Mouse (Mus musculus): ENCODE data around the gene Lrrc74a. TPM values are rescaled to one million over a fixed set of nuclear protein-coding genes. Genes with fewer than 3 reads are reported as not detected.
A peak's percentile ranks its signal among the peaks of the same experiment; 100 is the strongest.

Lrrc74a gene
- polyA plus RNA-seq, 1 experiment, result not detected

- H3K4me1 ChIP-seq, result peaks cover 100% of the 10 kb centered on the region
- peak overlapping the region; percentile 14 for H3K4me3 ChIP-seq (replicated peaks)
- no peaks in the 10 kb centered on the region for H3K9me3 ChIP-seq
- TF ChIP-seq FLI1 (IDR thresholded peaks at IDR 0.05; ENCODE audit: low read length), result no peak
- no peak for TF ChIP-seq GATA1 (IDR thresholded peaks at IDR 0.05; ENCODE audit: borderline replicate concordance, low read length)
- peaks cover 84% of the 10 kb centered on the region for H3K36me3 ChIP-seq (replicated peaks; ENCODE audit: low read length)
- no peaks in the 10 kb centered on the region for H3K27me3 ChIP-seq (replicated peaks)
These were observed 40.8 kb upstream of the Lrrc74a start for GRCm38 (mm10) chr12:86693389-86693788.

GRCm38 (mm10) chr12:86694441-86694840, 39.7 kb upstream of the Lrrc74a start:
- Histone ChIP-seq H3K4me1 (peaks cover 100% of the 10 kb centered on the region), H3K9me3 (no peaks in the 10 kb centered on the region), H3K36me3 (replicated peaks; ENCODE audit: low read length) (peaks cover 84% of the 10 kb centered on the region), H3K4me3 (replicated peaks) (peak overlapping the region; percentile 38), H3K27me3 (replicated peaks) (no peaks in the 10 kb centered on the region)
- no peak for TF ChIP-seq FLI1 (IDR thresholded peaks at IDR 0.05; ENCODE audit: low read length)
- no peak for TF ChIP-seq GATA1 (IDR thresholded peaks at IDR 0.05; ENCODE audit: borderline replicate concordance, low read length)

- Histone ChIP-seq H3K4me3 (replicated peaks) (no peak overlapping the region), H3K4me1 (peaks cover 95% of the 10 kb centered on the region), H3K9me3 (no peaks in the 10 kb centered on the region), H3K27me3 (replicated peaks) (no peaks in the 10 kb centered on the region), H3K36me3 (replicated peaks; ENCODE audit: low read length) (peaks cover 67% of the 10 kb centered on the region)
- TF ChIP-seq GATA1 (IDR thresholded peaks at IDR 0.05; ENCODE audit: borderline replicate concordance, low read length), result no peak
- no peak for TF ChIP-seq FLI1 (IDR thresholded peaks at IDR 0.05; ENCODE audit: low read length)
These were observed 36.2 kb upstream of the Lrrc74a start for GRCm38 (mm10) chr12:86697996-86698395.

- TF ChIP-seq GATA1 (IDR thresholded peaks at IDR 0.05; ENCODE audit: borderline replicate concordance, low read length) (no peak), FLI1 (IDR thresholded peaks at IDR 0.05; ENCODE audit: low read length) (no peak)
- Histone ChIP-seq H3K9me3 (no peaks in the 10 kb centered on the region), H3K4me1 (peaks cover 95% of the 10 kb centered on the region), H3K36me3 (replicated peaks; ENCODE audit: low read length) (peaks cover 70% of the 10 kb centered on the region), H3K4me3 (replicated peaks) (no peak overlapping the region), H3K27me3 (replicated peaks) (no peaks in the 10 kb centered on the region)
These were observed 35.6 kb upstream of the Lrrc74a start for GRCm38 (mm10) chr12:86698537-86698936.

GRCm38 (mm10) chr12:86699965-86700926, 33.9 kb upstream of the Lrrc74a start:
- peaks cover 90% of the 10 kb centered on the region for H3K4me1 ChIP-seq
- H3K27me3 ChIP-seq (replicated peaks), result no peaks in the 10 kb centered on the region
- H3K9me3 ChIP-seq, result no peaks in the 10 kb centered on the region
- H3K4me3 ChIP-seq (replicated peaks), result no peak overlapping the region
- TF ChIP-seq GATA1 (IDR thresholded peaks at IDR 0.05; ENCODE audit: borderline replicate concordance, low read length), result no peak
- no peak for TF ChIP-seq FLI1 (IDR thresholded peaks at IDR 0.05; ENCODE audit: low read length)
- H3K36me3 ChIP-seq (replicated peaks; ENCODE audit: low read length), result peaks cover 72% of the 10 kb centered on the region

- no peak overlapping the region for H3K4me3 ChIP-seq (replicated peaks)
- no peaks in the 10 kb centered on the region for H3K9me3 ChIP-seq
- TF ChIP-seq GATA1 (IDR thresholded peaks at IDR 0.05; ENCODE audit: borderline replicate concordance, low read length) (no peak), FLI1 (IDR thresholded peaks at IDR 0.05; ENCODE audit: low read length) (no peak)
- peaks cover 87% of the 10 kb centered on the region for H3K4me1 ChIP-seq
- H3K36me3 ChIP-seq (replicated peaks; ENCODE audit: low read length), result peaks cover 67% of the 10 kb centered on the region
- no peaks in the 10 kb centered on the region for H3K27me3 ChIP-seq (replicated peaks)
These were observed 33.2 kb upstream of the Lrrc74a start for GRCm38 (mm10) chr12:86700927-86701310.

GRCm38 (mm10) chr12:86701491-86701890, 32.7 kb upstream of the Lrrc74a start:
- H3K4me3 ChIP-seq (replicated peaks), result no peak overlapping the region
- H3K9me3 ChIP-seq, result no peaks in the 10 kb centered on the region
- TF ChIP-seq GATA1 (IDR thresholded peaks at IDR 0.05; ENCODE audit: borderline replicate concordance, low read length) (no peak), FLI1 (IDR thresholded peaks at IDR 0.05; ENCODE audit: low read length) (no peak)
- H3K27me3 ChIP-seq (replicated peaks), result no peaks in the 10 kb centered on the region
- H3K36me3 ChIP-seq (replicated peaks; ENCODE audit: low read length), result peaks cover 62% of the 10 kb centered on the region
- H3K4me1 ChIP-seq, result peaks cover 87% of the 10 kb centered on the region

GRCm38 (mm10) chr12:86702690-86703089, 31.5 kb upstream of the Lrrc74a start:
- Histone ChIP-seq H3K27me3 (replicated peaks) (no peaks in the 10 kb centered on the region), H3K36me3 (replicated peaks; ENCODE audit: low read length) (peaks cover 58% of the 10 kb centered on the region), H3K4me1 (peaks cover 80% of the 10 kb centered on the region), H3K9me3 (no peaks in the 10 kb centered on the region), H3K4me3 (replicated peaks) (no peak overlapping the region)
- TF ChIP-seq FLI1 (IDR thresholded peaks at IDR 0.05; ENCODE audit: low read length) (no peak), GATA1 (IDR thresholded peaks at IDR 0.05; ENCODE audit: borderline replicate concordance, low read length) (no peak)

GRCm38 (mm10) chr12:86705843-86706242, 28.3 kb upstream of the Lrrc74a start:
- Histone ChIP-seq H3K36me3 (replicated peaks; ENCODE audit: low read length) (peaks cover 38% of the 10 kb centered on the region), H3K9me3 (no peaks in the 10 kb centered on the region), H3K4me3 (replicated peaks) (no peak overlapping the region), H3K27me3 (replicated peaks) (no peaks in the 10 kb centered on the region), H3K4me1 (peaks cover 55% of the 10 kb centered on the region)
- TF ChIP-seq FLI1 (IDR thresholded peaks at IDR 0.05; ENCODE audit: low read length) (no peak), GATA1 (IDR thresholded peaks at IDR 0.05; ENCODE audit: borderline replicate concordance, low read length) (no peak)

- peak overlapping the region; percentile 83 for H3K4me3 ChIP-seq (replicated peaks)
- H3K9me3 ChIP-seq, result no peaks in the 10 kb centered on the region
- H3K27me3 ChIP-seq (replicated peaks), result no peaks in the 10 kb centered on the region
- peaks cover 10% of the 10 kb centered on the region for H3K36me3 ChIP-seq (replicated peaks; ENCODE audit: low read length)
- TF ChIP-seq GATA1 (IDR thresholded peaks at IDR 0.05; ENCODE audit: borderline replicate concordance, low read length) (no peak), FLI1 (IDR thresholded peaks at IDR 0.05; ENCODE audit: low read length) (no peak)
- peaks cover 52% of the 10 kb centered on the region for H3K4me1 ChIP-seq
These were observed 20.1 kb upstream of the Lrrc74a start for GRCm38 (mm10) chr12:86714026-86714425.
